Mouse (Mus musculus): ENCODE measurements around the gene Tpm4. TPM values are rescaled to one million over a fixed set of nuclear protein-coding genes. Genes with fewer than 3 reads are reported as not detected.
A peak's percentile ranks its signal among the peaks of the same experiment; 100 is the strongest.
"Not testable (repeated sequence)": the region's sequence is repeated elsewhere in the genome, so short reads cannot be mapped to it uniquely, and the experiment has no call there.

Gene Tpm4
- polyA plus RNA-seq (2014; fragmentation: Nextera tagmentation; extraction: Ambion mirVana) = 123 and 197 TPM in 2 replicates

GRCm38 (mm10) chr8:72134756-72135445 lies at the start of gene Tpm4:
Tpm4 (plus strand) TSS chr8:72134975.
- Histone ChIP-seq H3K9ac (replicated peaks; ENCODE audit: low read length) (peak within 1 kb of the TSS; percentile 80), H3K9me3 (ENCODE audit: control insufficient read depth, low read length) (no peaks in the 10 kb centered on the region), H3K4me3 (replicated peaks; ENCODE audit: low read depth, low read length) (peak within 1 kb of the TSS; percentile 77), H3K27me3 (ENCODE audit: control insufficient read depth, insufficient read depth, low read length) (no peaks in the 10 kb centered on the region), H3K27ac (replicated peaks; ENCODE audit: low read depth, low read length) (peak within 1 kb of the TSS; percentile 86), H3K4me1 (ENCODE audit: control insufficient read depth, insufficient read depth, low read length) (peaks cover 16% of the 10 kb centered on the region; the same call in 1 of the 2 replicates), H3K36me3 (ENCODE audit: control insufficient read depth, insufficient read depth, low read length) (peaks cover 15% of the 10 kb centered on the region), H3K4me2 (ENCODE audit: low read length) (peak within 1 kb of the TSS; percentile 94)
- ATAC-seq (ENCODE audit: low FRiP score, low TSS enrichment) (peak; percentile 84), DNase-seq (peak; percentile 82)
- WGBS = 2% methylated on average over 49 of the region's 49 CpGs

GRCm38 (mm10) chr8:72087611-72088010 lies 47.2 kb upstream of the Tpm4 start:
- not testable (repeated sequence) for DNase-seq; H3K9ac ChIP-seq (replicated peaks; ENCODE audit: low read length); H3K36me3 ChIP-seq (ENCODE audit: control insufficient read depth, insufficient read depth, low read length); H3K9me3 ChIP-seq (ENCODE audit: control insufficient read depth, low read length); H3K4me1 ChIP-seq (ENCODE audit: control insufficient read depth, insufficient read depth, low read length); H3K27ac ChIP-seq (replicated peaks; ENCODE audit: low read depth, low read length); H3K27me3 ChIP-seq (ENCODE audit: control insufficient read depth, insufficient read depth, low read length); H3K4me3 ChIP-seq (replicated peaks; ENCODE audit: low read depth, low read length); H3K4me2 ChIP-seq (ENCODE audit: low read length); ATAC-seq (ENCODE audit: low FRiP score, low TSS enrichment)
- WGBS = 86% methylated on average over 3 of the region's 3 CpGs

GRCm38 (mm10) chr8:72096721-72097120 lies 38.1 kb upstream of the Tpm4 start:
- not testable (repeated sequence) for H3K9ac ChIP-seq (replicated peaks; ENCODE audit: low read length); H3K4me3 ChIP-seq (replicated peaks; ENCODE audit: low read depth, low read length); H3K9me3 ChIP-seq (ENCODE audit: control insufficient read depth, low read length); H3K27ac ChIP-seq (replicated peaks; ENCODE audit: low read depth, low read length); ATAC-seq (ENCODE audit: low FRiP score, low TSS enrichment); H3K4me2 ChIP-seq (ENCODE audit: low read length); H3K4me1 ChIP-seq (ENCODE audit: control insufficient read depth, insufficient read depth, low read length); H3K27me3 ChIP-seq (ENCODE audit: control insufficient read depth, insufficient read depth, low read length); DNase-seq; H3K36me3 ChIP-seq (ENCODE audit: control insufficient read depth, insufficient read depth, low read length)

DNA sequence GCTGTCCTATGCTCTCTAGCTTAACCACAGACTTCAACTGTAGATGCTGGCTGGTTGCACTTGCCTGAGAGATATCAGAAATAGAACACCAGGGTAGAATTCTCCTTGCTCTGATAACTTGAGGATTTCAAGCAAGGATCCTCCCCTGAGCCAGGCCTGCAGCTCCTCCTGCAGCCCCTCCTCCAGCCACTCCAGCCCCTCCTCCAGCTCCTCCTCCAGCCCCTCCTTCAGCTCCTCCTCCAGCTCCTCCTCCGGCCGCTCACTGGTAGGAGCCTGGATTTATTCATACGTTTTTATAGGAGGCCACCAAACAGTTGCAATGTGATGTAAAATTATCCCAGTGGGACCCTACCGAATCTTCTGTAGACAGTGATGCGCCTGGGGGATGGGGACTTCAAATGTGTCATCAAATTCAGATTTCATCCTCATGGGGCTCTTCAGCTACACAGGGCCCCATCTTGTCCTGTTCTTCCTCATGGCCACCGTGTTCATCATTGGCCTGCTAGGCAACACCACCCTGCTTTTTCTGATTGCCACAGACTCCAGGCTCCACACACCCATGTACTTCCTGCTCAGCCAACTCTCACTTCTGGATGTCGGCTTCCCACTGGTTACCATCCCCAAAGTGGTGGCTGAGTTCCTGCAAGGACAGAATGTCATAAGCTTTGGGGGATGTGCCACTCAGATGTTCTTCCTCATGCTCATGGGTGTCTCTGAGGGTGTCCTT lies 35.2 kb upstream of the Tpm4 start:
- ATAC-seq (ENCODE audit: low FRiP score, low TSS enrichment); H3K27ac ChIP-seq (replicated peaks; ENCODE audit: low read depth, low read length); H3K9me3 ChIP-seq (ENCODE audit: control insufficient read depth, low read length); H3K27me3 ChIP-seq (ENCODE audit: control insufficient read depth, insufficient read depth, low read length); H3K36me3 ChIP-seq (ENCODE audit: control insufficient read depth, insufficient read depth, low read length); H3K4me1 ChIP-seq (ENCODE audit: control insufficient read depth, insufficient read depth, low read length); H3K9ac ChIP-seq (replicated peaks; ENCODE audit: low read length); H3K4me3 ChIP-seq (replicated peaks; ENCODE audit: low read depth, low read length); H3K4me2 ChIP-seq (ENCODE audit: low read length): not testable (repeated sequence)
- 64% methylated on average over 6 of the region's 7 CpGs for WGBS
- DNase-seq = peak; percentile 6

DNA sequence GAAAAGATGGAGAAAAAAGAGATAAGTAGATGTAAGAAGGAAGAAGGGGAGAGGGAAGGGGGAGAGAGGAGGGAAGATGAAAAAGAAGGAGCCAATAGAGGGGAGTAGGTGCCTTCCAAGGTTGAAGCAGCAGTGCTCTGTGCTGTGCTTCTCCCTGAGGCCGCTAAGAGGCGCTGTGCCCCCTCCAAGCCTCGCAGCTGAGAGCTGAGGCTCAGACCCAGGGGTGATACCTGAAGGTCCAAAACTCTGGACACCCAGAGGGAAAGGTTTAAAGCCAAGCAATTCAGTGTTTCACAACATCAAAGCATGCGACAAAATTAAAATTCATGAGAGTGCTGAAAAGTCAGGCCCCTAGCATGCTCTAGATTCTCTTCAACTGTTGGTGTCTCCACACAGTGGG lies 29.6 kb upstream of the Tpm4 start:
- H3K9ac ChIP-seq (replicated peaks; ENCODE audit: low read length) = no peak overlapping the region

GRCm38 (mm10) chr8:72106740-72107139 lies 28.0 kb upstream of the Tpm4 start, which contains the start of gene Olfr374:
Olfr374 (plus strand) TSS chr8:72107040.
- DNase-seq (no peak), ATAC-seq (ENCODE audit: low FRiP score, low TSS enrichment) (no peak)
- Histone ChIP-seq H3K4me3 (replicated peaks; ENCODE audit: low read depth, low read length) (no peak within 1 kb of the TSS), H3K9me3 (ENCODE audit: control insufficient read depth, low read length) (no peaks in the 10 kb centered on the region; the same call in 1 of the 2 replicates), H3K4me1 (ENCODE audit: control insufficient read depth, insufficient read depth, low read length) (no peaks in the 10 kb centered on the region), H3K27me3 (ENCODE audit: control insufficient read depth, insufficient read depth, low read length) (no peaks in the 10 kb centered on the region), H3K36me3 (ENCODE audit: control insufficient read depth, insufficient read depth, low read length) (no peaks in the 10 kb centered on the region), H3K27ac (replicated peaks; ENCODE audit: low read depth, low read length) (no peak within 1 kb of the TSS), H3K9ac (replicated peaks; ENCODE audit: low read length) (no peak within 1 kb of the TSS), H3K4me2 (ENCODE audit: low read length) (no peak within 1 kb of the TSS)
- WGBS = 92% methylated on average over 3 of the region's 3 CpGs

More for the DNA sequence above, 29.6 kb upstream of the Tpm4 start:
- H3K36me3 ChIP-seq (ENCODE audit: control insufficient read depth, insufficient read depth, low read length) = no peaks in the 10 kb centered on the region
- no peak overlapping the region for H3K27ac ChIP-seq (replicated peaks; ENCODE audit: low read depth, low read length)
- no peak for ATAC-seq (ENCODE audit: low FRiP score, low TSS enrichment)
- no peaks in the 10 kb centered on the region for H3K27me3 ChIP-seq (ENCODE audit: control insufficient read depth, insufficient read depth, low read length)
- no peaks in the 10 kb centered on the region; the same call in 1 of the 2 replicates for H3K9me3 ChIP-seq (ENCODE audit: control insufficient read depth, low read length)
- H3K4me1 ChIP-seq (ENCODE audit: control insufficient read depth, insufficient read depth, low read length) = no peaks in the 10 kb centered on the region
- H3K4me3 ChIP-seq (replicated peaks; ENCODE audit: low read depth, low read length) = no peak overlapping the region
- H3K4me2 ChIP-seq (ENCODE audit: low read length) = no peak overlapping the region
- WGBS = 18% methylated on average over 4 of the region's 4 CpGs
- no peak for DNase-seq

DNA sequence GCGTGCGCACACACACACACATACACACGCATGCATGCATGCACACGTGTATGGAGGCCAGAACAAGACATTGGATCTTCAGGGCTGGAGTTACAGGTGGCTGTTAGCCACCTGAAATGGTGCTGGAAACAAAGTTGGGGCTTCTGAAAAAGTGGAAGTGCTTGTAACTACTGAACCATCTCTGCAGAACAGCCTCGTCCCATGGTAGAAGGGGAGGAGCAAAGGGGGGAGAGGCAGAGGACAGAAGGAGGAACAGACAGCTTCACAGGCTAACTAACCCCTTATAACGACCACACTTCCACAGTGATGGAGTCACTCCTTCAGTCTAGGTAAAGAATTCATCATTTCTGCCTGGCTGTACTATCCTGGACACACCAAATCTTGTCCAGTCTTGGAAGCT lies 23.9 kb upstream of the Tpm4 start:
- WGBS = 78% methylated on average over 6 of the region's 6 CpGs

DNA sequence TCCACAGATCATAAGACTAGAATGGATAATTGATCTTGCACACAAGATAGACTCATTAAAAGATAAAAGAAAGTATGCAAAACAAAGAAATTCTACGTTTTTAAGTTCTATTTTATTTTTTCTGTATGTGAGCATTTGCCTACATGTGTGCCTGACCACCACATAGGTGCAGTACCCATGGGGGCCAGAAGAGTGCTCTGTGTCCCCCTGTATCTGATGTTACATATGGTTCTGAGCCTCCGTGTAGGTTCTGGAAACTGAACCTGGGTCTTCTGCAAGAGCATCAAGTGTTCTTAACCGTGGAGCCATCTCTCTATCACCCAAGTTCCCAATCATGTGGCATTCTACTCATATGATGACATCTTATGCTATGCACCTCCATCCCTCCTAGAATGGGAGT lies 22.3 kb upstream of the Tpm4 start:
- WGBS = 70% methylated on average over 3 of the region's 3 CpGs
- H3K4me1 ChIP-seq (ENCODE audit: control insufficient read depth, insufficient read depth, low read length) = no peaks in the 10 kb centered on the region
- no peak overlapping the region for H3K4me3 ChIP-seq (replicated peaks; ENCODE audit: low read depth, low read length)
- ATAC-seq (ENCODE audit: low FRiP score, low TSS enrichment) = no peak
- no peak overlapping the region for H3K4me2 ChIP-seq (ENCODE audit: low read length)
- H3K9ac ChIP-seq (replicated peaks; ENCODE audit: low read length) = no peak overlapping the region
- no peaks in the 10 kb centered on the region for H3K36me3 ChIP-seq (ENCODE audit: control insufficient read depth, insufficient read depth, low read length)
- H3K27me3 ChIP-seq (ENCODE audit: control insufficient read depth, insufficient read depth, low read length) = no peaks in the 10 kb centered on the region
- DNase-seq = no peak
- no peak overlapping the region for H3K27ac ChIP-seq (replicated peaks; ENCODE audit: low read depth, low read length)
- no peaks in the 10 kb centered on the region for H3K9me3 ChIP-seq (ENCODE audit: control insufficient read depth, low read length)

More for the DNA sequence above, 23.9 kb upstream of the Tpm4 start:
- no peaks in the 10 kb centered on the region for H3K9me3 ChIP-seq (ENCODE audit: control insufficient read depth, low read length)
- H3K27ac ChIP-seq (replicated peaks; ENCODE audit: low read depth, low read length) = no peak overlapping the region
- H3K4me1 ChIP-seq (ENCODE audit: control insufficient read depth, insufficient read depth, low read length) = no peaks in the 10 kb centered on the region
- no peak overlapping the region for H3K9ac ChIP-seq (replicated peaks; ENCODE audit: low read length)
- no peak overlapping the region for H3K4me2 ChIP-seq (ENCODE audit: low read length)
- H3K27me3 ChIP-seq (ENCODE audit: control insufficient read depth, insufficient read depth, low read length) = no peaks in the 10 kb centered on the region
- ATAC-seq (ENCODE audit: low FRiP score, low TSS enrichment) (no peak), DNase-seq (no peak)
- no peaks in the 10 kb centered on the region for H3K36me3 ChIP-seq (ENCODE audit: control insufficient read depth, insufficient read depth, low read length)
- no peak overlapping the region for H3K4me3 ChIP-seq (replicated peaks; ENCODE audit: low read depth, low read length)

DNA sequence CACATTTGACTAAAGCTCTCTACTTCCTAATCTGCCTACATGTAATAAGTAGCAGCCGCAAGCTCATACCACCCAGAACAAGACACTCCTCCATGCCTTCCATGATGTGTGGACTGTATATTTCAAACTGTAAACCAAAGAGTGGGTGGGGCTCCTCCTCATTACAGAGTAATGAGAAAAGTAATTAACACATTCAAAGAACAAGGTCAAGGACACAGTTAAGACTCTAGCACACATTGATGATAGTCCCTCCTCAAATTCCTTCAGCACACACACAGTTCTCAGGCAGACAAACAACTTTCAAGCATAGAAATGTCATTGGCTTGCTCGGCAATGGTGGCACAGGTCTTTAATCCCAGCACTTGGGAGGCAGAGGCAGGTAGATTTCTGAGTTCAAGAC lies 19.6 kb upstream of the Tpm4 start:
- Histone ChIP-seq H3K9me3 (ENCODE audit: control insufficient read depth, low read length) (no peaks in the 10 kb centered on the region), H3K27me3 (ENCODE audit: control insufficient read depth, insufficient read depth, low read length) (no peaks in the 10 kb centered on the region), H3K36me3 (ENCODE audit: control insufficient read depth, insufficient read depth, low read length) (no peaks in the 10 kb centered on the region), H3K9ac (replicated peaks; ENCODE audit: low read length) (no peak overlapping the region), H3K27ac (replicated peaks; ENCODE audit: low read depth, low read length) (no peak overlapping the region), H3K4me1 (ENCODE audit: control insufficient read depth, insufficient read depth, low read length) (no peaks in the 10 kb centered on the region), H3K4me3 (replicated peaks; ENCODE audit: low read depth, low read length) (no peak overlapping the region), H3K4me2 (ENCODE audit: low read length) (no peak overlapping the region)
- ATAC-seq (ENCODE audit: low FRiP score, low TSS enrichment) (no peak), DNase-seq (no peak)
- 83% methylated on average over 2 of the region's 2 CpGs for WGBS

Measured in midbrain, embryonic 14.5 days (tissue).